Mouse (Mus musculus) activated CD4-positive, CD25-positive, alpha-beta regulatory T cell, adult 9 weeks (primary cell): Measurements from ENCODE around the gene Cysrt1. TPM values are rescaled to one million over a fixed set of nuclear protein-coding genes. Genes with fewer than 3 reads are reported as not detected.

ENCODE experiments used
- polyA plus RNA-seq: library from polyadenylated mRNA; unstranded; fragments of 100-300 nt; shearing (Covaris generic); gene quantifications from one replicate; pipeline ENCODE4 v1.2.1, GENCODE M21; 2017

Gene Cysrt1
- polyA plus RNA-seq = not detected

DNA sequence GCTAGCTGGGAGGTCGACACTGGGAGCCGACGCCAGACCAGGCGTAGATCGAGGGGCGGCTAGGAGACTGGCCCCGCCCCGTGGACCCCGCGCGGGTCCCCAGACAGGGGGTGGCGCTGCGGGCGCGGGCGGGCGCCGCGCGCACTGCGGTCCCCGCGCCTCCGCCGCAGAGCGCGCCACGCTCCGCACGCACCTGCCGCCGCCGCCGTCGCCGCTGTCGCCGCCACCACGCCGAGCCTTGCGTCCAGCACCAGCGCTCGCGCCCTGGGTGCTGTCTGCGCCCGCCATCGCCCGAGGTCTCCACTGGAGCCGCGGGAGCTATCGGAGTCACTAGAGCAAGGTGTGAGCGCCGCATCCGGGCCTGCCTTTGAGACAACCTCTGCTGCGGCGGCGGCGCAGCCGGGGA is at the start of gene Cysrt1, which contains the start of gene Rnf208:
TSS of gene Cysrt1 (minus strand) at position 352 of the 406 bp plus-strand sequence.
TSS of gene Rnf208 (plus strand) at position 155 of the 406 bp plus-strand sequence.

DNA sequence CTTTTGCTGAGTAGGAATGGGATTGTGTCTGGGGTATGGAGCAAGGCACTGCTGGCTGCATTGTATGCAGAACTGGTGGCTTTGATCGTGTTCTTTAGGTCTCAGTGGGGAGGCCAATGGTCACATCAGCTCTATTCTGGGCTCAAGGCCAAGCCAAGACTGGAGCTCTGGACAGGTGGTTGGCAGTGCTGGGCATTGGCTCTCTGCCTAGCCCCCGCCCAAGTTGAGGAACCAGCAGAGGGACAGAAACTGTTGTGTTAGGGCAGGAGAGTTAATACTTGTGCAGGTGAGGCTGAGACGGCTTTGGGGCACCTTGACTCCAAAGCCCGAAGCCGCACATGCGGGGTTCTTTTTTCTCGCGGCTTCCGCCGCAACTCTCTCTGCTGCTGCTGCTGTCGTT is 47.4 kb upstream of the Cysrt1 start, which contains the start of gene Lrrc26:
TSS of gene Lrrc26 (plus strand) at position 265 of the 400 bp plus-strand sequence.

DNA sequence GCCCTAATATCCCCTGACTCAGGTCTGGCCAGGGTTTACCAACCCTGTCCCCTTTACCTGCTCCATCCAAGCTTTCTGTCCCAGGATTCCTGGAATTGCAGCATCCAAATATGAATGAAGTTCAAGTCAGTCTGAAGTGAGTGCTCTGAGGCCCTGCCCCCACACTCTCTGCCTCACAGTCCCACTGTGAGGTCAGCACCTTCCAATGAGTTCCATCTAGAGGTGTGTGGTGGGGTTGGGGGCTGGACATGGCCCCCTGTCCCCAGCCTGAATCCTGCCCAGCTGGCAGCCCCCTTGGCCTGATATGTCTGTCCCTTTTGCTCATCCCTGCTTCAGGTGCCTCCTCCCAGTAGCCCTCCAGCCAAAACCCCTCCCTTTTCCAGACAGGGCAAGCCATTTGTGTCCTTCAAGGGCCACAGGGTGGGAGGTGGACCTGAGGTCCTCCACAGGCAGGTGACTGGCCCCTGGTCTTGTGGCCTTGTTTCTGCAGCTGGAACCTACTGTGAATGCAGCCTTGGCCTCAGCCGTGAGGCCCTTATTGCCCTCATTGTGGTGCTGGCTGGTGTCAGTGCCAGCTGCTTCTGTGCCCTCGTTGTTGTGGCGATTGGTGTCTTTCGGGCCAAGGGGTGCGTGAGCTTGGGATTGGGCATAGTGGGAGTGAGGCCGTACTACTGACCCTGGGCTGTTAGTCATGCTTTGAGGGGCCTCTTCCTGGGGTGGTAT is 45.8 kb upstream of the Cysrt1 start, which contains the start of gene Tmem210:
TSS of gene Tmem210 (plus strand) at position 219 of the 723 bp plus-strand sequence.

DNA sequence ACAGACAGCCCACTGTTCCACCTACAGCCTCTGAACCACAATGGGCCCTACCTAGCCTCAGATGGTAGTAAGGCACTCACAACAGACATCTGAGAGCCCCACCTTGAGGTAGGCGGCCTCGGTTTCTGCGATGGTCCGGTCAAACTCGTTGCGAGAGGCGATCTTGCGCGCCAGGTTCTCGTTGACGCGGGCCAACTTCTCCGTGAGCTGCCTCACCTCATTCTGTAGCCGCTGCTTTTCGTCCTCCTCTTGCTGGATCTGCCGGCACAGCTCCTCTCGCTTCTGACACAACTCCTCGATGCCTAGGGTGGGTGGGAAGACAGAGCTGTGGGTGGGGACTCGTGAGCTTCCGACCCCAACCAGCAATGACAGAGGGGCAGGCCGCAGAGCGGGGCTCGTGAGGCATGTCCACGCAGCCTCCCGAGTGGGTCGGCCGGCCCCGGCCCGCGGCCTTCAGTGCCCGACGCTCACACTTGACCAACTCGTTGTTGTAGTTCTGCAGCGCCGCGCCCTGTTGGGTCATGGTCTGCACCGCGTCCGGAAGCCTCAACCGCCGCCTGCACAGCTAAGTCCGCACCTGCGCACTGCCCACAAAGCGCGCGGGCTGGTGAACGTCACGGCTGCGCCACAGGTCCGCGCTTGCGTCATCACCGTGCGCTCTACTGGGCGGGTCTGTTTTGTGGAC is 29.7 kb upstream of the Cysrt1 start, which contains the start of the genes Ssna1 and Anapc2:
TSS of gene Ssna1 (minus strand) at position 612 of the 685 bp plus-strand sequence.
TSS of gene Anapc2 (plus strand) at position 652 of the 685 bp plus-strand sequence.

GRCm38 (mm10) chr2:25262291-25262767 is 20.1 kb upstream of the Cysrt1 start, which contains the start of gene Tprn:
TSS of gene Tprn (plus strand) at chr2:25262618.

DNA sequence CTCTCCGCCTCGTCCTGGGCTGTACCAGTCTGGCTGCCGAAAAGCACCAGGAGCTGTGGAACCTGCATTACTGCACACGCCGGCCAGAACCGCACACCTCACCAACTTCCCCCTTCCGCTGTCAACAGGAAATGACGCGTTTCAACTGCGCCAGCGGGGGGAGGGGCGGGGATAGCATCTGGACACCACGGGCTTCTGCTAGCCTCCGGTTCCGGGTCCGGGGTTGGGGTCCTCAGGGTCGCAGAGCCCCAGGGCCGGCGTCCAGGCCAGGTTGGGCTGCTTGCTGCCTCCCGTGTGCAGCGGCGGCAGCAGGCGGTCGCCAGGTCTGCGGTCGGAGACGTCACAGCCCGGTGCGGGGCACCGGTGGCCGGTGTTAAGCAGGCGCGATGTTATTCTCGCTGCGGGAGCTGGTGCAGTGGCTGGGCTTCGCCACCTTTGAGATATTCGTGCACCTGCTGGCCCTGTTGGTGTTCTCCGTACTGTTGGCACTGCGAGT is 13.1 kb upstream of the Cysrt1 start, which contains the start of gene Tmem203:
TSS of gene Tmem203 (plus strand) at position 156 of the 496 bp plus-strand sequence.

GRCm38 (mm10) chr2:25246183-25247072 is 4.2 kb upstream of the Cysrt1 start, which contains the start of gene AL732309.1:
TSS of gene AL732309.1 (minus strand) at chr2:25246863.

DNA sequence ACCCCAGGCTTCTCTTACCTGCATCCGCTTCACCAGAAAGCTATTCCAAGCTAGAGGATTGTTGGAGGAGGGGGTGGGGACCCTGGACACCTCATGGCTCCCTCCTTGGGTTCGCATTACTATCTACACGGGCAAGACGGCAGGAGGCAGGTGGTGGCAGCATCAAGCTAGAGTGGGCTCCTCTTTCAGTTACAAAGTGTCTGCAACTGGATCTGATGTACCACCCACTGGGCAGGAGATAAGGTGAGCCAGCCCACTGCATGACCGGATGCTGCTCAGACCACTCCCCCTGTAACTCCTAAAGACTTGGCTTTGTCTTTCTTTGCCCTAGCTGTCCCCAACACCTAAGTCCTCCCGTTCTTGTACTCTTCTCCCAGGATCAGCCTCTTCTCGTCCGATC is 5.6 kb downstream of the Cysrt1 start, which contains the start of gene Rnf224:
TSS of gene Rnf224 (minus strand) at position 174 of the 400 bp plus-strand sequence.

GRCm38 (mm10) chr2:25234050-25234449 is 8.2 kb downstream of the Cysrt1 start, which contains the start of gene Slc34a3:
TSS of gene Slc34a3 (minus strand) at chr2:25234364.

GRCm38 (mm10) chr2:25224492-25224765 is 17.8 kb downstream of the Cysrt1 start, which contains the start of gene Tubb4b:
TSS of gene Tubb4b (minus strand) at chr2:25224702.

GRCm38 (mm10) chr2:25218445-25218844 is 23.8 kb downstream of the Cysrt1 start, which contains the start of gene Fam166a:
TSS of gene Fam166a (plus strand) at chr2:25218745.

DNA sequence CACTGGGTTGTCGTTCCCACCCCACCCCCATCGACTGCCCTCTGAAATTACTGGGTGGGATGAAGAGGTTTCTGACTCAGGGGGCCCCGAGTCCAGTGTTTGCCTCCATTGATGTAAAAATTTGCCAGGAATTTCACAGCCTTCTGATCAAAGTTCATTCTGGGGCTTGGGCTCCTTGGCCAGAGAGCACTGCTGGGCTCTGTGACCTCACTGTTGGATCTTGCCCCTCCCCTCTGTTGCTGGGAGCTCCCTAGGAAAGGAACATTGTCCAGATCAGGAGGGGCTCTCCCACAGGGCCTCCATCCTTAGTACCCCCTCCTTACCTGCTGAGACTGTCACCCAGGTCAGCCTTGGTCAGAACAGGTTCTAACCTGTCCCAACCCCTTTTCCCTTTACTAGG is 27.8 kb downstream of the Cysrt1 start, which contains the start of gene Stpg3:
TSS of gene Stpg3 (minus strand) at position 194 of the 400 bp plus-strand sequence.

DNA sequence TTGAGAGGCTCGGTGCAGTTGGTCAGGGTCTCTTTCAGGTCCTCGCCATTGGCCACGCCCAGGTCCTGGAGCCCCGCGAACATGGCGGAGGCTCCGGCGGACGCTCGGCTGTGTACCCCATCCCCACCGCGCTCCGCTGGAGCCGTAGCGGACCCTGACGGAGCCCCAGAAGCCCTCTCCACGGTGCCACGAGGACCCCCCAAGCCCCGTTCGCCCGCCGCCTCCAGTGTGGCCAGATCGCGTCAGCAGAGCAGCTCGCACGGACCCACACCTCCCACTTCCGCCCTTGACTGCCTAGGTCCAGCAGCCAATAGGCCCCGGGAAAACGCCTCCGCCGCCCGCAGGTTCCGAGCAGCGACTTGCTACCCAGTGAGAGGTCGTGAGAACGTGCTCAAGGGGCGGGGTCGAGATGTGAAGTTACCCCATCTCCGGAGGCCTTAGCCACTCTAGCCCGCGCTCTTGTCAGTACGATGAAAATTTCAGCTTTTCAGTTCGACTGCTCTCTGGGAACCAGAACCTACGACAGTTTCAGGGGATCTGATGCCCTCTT is 31.1 kb downstream of the Cysrt1 start, which contains the start of gene Nelfb:
TSS of gene Nelfb (minus strand) at position 369 of the 550 bp plus-strand sequence.

GRCm38 (mm10) chr2:25196172-25196954 is 45.9 kb downstream of the Cysrt1 start, which contains the start of gene Tor4a:
TSS of gene Tor4a (minus strand) at chr2:25196886.

Other genes with a start within 250 kb of the Cysrt1 start
- 30.6 TPM for gene Nsmf, start 188.1 kb downstream of the Cysrt1 start, polyA plus RNA-seq
- gene Entpd8, start 162.1 kb downstream of the Cysrt1 start, polyA plus RNA-seq = 0.48 TPM
- gene Noxa1, start 147.3 kb downstream of the Cysrt1 start, polyA plus RNA-seq = 13.2 TPM
- gene Nrarp, start 61.7 kb downstream of the Cysrt1 start, polyA plus RNA-seq = not detected
- 153 TPM for gene Tor4a, start 45.6 kb downstream of the Cysrt1 start, polyA plus RNA-seq
- gene Nelfb, start 31.0 kb downstream of the Cysrt1 start, polyA plus RNA-seq = 167 TPM
- not detected for gene Stpg3, start 27.8 kb downstream of the Cysrt1 start, polyA plus RNA-seq
- gene Fam166a, start 23.7 kb downstream of the Cysrt1 start, polyA plus RNA-seq = not detected
- 235 TPM for gene Tubb4b, start 17.8 kb downstream of the Cysrt1 start, polyA plus RNA-seq
- not detected for gene Slc34a3, start 8.1 kb downstream of the Cysrt1 start, polyA plus RNA-seq
- gene Rnf224, start 5.7 kb downstream of the Cysrt1 start, polyA plus RNA-seq = not detected
- gene Rnf208, start 197 bp downstream of the Cysrt1 start, polyA plus RNA-seq = not detected
- 10.4 TPM for gene AL732309.1, start 4.4 kb upstream of the Cysrt1 start, polyA plus RNA-seq
- 16.9 TPM for gene Tmem203, start 13.0 kb upstream of the Cysrt1 start, polyA plus RNA-seq
- gene Tprn, start 20.2 kb upstream of the Cysrt1 start, polyA plus RNA-seq = 3.8 TPM
- 144 TPM for gene Ssna1, start 30.0 kb upstream of the Cysrt1 start, polyA plus RNA-seq
- gene Anapc2, start 30.0 kb upstream of the Cysrt1 start, polyA plus RNA-seq = 106 TPM
- not detected for gene Tmem210, start 45.7 kb upstream of the Cysrt1 start, polyA plus RNA-seq
- gene Lrrc26, start 47.5 kb upstream of the Cysrt1 start, polyA plus RNA-seq = not detected
- 0.11 TPM for gene Grin1, start 76.7 kb upstream of the Cysrt1 start, polyA plus RNA-seq
- gene Man1b1, start 89.9 kb upstream of the Cysrt1 start, polyA plus RNA-seq = 24.2 TPM
- 25.1 TPM for gene Dpp7, start 113.9 kb upstream of the Cysrt1 start, polyA plus RNA-seq
- gene Uap1l1, start 123.2 kb upstream of the Cysrt1 start, polyA plus RNA-seq = 19.7 TPM
- gene Sapcd2, start 129.9 kb upstream of the Cysrt1 start, polyA plus RNA-seq = 0.39 TPM
- 0.56 TPM for gene Entpd2, start 153.4 kb upstream of the Cysrt1 start, polyA plus RNA-seq
- 3.4 TPM for gene Npdc1, start 156.9 kb upstream of the Cysrt1 start, polyA plus RNA-seq
- 11.3 TPM for gene Fut7, start 180.8 kb upstream of the Cysrt1 start, polyA plus RNA-seq
- gene Abca2, start 186.3 kb upstream of the Cysrt1 start, polyA plus RNA-seq = 24.7 TPM
- 4.6 TPM for gene Clic3, start 214.4 kb upstream of the Cysrt1 start, polyA plus RNA-seq
- 96.1 TPM for gene Paxx, start 218.6 kb upstream of the Cysrt1 start, polyA plus RNA-seq
- not detected for gene Ptgds, start 227.6 kb upstream of the Cysrt1 start, polyA plus RNA-seq